Mouse (Mus musculus) T-cell, adult 2 months (primary cell): ENCODE data around the gene Ugt1a8.
"Not testable (repeated sequence)": the region's sequence is repeated elsewhere in the genome, so short reads cannot be mapped to it uniquely, and the experiment has no call there.

Experiments used
- DNase-seq: peaks from one replicate; pipeline ENCODE4 v3.0.0; 2022; ENCODE audit warnings: low spot score

Ugt1a8 gene

GRCm38 (mm10) chr1:88087513-88087912 is at the start of gene Ugt1a8:
Gene Ugt1a8, plus strand, starts transcription at chr1:88087813.
- no peak for DNase-seq

GRCm38 (mm10) chr1:88043044-88043443 is 44.6 kb upstream of the Ugt1a8 start:
- DNase-seq: not testable (repeated sequence)

GRCm38 (mm10) chr1:88044832-88045437 is 42.7 kb upstream of the Ugt1a8 start:
- DNase-seq: not testable (repeated sequence)

- DNase-seq: not testable (repeated sequence)
Measured at GRCm38 (mm10) chr1:88047408-88047807, 40.2 kb upstream of the Ugt1a8 start.

GRCm38 (mm10) chr1:88055088-88055487 is 32.5 kb upstream of the Ugt1a8 start, which contains the start of gene Ugt1a10:
Gene Ugt1a10, plus strand, starts transcription at chr1:88055388.
- no peak for DNase-seq

GRCm38 (mm10) chr1:88066472-88067102 is 21.0 kb upstream of the Ugt1a8 start:
- not testable (repeated sequence) for DNase-seq

GRCm38 (mm10) chr1:88070495-88070894 is 17.1 kb upstream of the Ugt1a8 start, which contains the start of gene Ugt1a9:
Gene Ugt1a9, plus strand, starts transcription at chr1:88070800.
- no peak for DNase-seq

GRCm38 (mm10) chr1:88070902-88071301 is 16.7 kb upstream of the Ugt1a8 start:
- no peak for DNase-seq

- DNase-seq: no peak
Measured at GRCm38 (mm10) chr1:88074471-88074870, 13.1 kb upstream of the Ugt1a8 start.

- no peak for DNase-seq
Measured at GRCm38 (mm10) chr1:88077128-88077527, 10.5 kb upstream of the Ugt1a8 start.

GRCm38 (mm10) chr1:88081670-88082069 is 5.9 kb upstream of the Ugt1a8 start:
- DNase-seq: no peak

- DNase-seq: no peak
Measured at GRCm38 (mm10) chr1:88086125-88086524, 1.5 kb upstream of the Ugt1a8 start.

GRCm38 (mm10) chr1:88092341-88092740 is 4.7 kb downstream of the Ugt1a8 start:
- no peak for DNase-seq

GRCm38 (mm10) chr1:88094270-88094676 is 6.7 kb downstream of the Ugt1a8 start:
- not testable (repeated sequence) for DNase-seq

- no peak for DNase-seq
Measured at GRCm38 (mm10) chr1:88094941-88095492, 7.4 kb downstream of the Ugt1a8 start, which contains the start of gene Ugt1a7c. Gene Ugt1a7c, plus strand, starts transcription at chr1:88095062.

- not testable (repeated sequence) for DNase-seq
Measured at GRCm38 (mm10) chr1:88098546-88098945, 10.9 kb downstream of the Ugt1a8 start.

GRCm38 (mm10) chr1:88099691-88100090 is 12.1 kb downstream of the Ugt1a8 start:
- not testable (repeated sequence) for DNase-seq

GRCm38 (mm10) chr1:88103019-88103418 is 15.4 kb downstream of the Ugt1a8 start, which contains the start of gene Ugt1a6b:
Gene Ugt1a6b, plus strand, starts transcription at chr1:88103252.
- not testable (repeated sequence) for DNase-seq

GRCm38 (mm10) chr1:88103697-88104468 is 16.3 kb downstream of the Ugt1a8 start:
- DNase-seq: not testable (repeated sequence)

- DNase-seq: no peak
Measured at GRCm38 (mm10) chr1:88104667-88105430, 17.2 kb downstream of the Ugt1a8 start.

GRCm38 (mm10) chr1:88105656-88106055 is 18.0 kb downstream of the Ugt1a8 start:
- DNase-seq: no peak
